Mouse (Mus musculus): ENCODE results near the gene Stox2. TPM values are rescaled to one million over a fixed set of nuclear protein-coding genes. Genes with fewer than 3 reads are reported as not detected.

Stox2 gene
- polyA plus RNA-seq, 1 experiment = 1.4 TPM

- no peaks in the 10 kb centered on the region for H3K36me3 ChIP-seq (ENCODE audit: control insufficient read depth, insufficient read depth, low read length)
- no peak overlapping the region for H3K27ac ChIP-seq (ENCODE audit: insufficient read depth, low read depth, low read length)
- no peak for TF ChIP-seq POLR2A (IDR thresholded peaks at IDR 0.05; ENCODE audit: low read depth, low read length)
- TF ChIP-seq CTCF (IDR thresholded peaks at IDR 0.05; ENCODE audit: extremely low read depth, insufficient read length, insufficient replicate concordance, low read depth, low read length) = no peak
- H3K4me3 ChIP-seq (ENCODE audit: low read depth, low read length) = no peak overlapping the region
- 60% methylated on average over 10 of the region's 10 CpGs for WGBS
- no peaks in the 10 kb centered on the region for H3K4me1 ChIP-seq (ENCODE audit: control insufficient read depth, insufficient read depth, insufficient read length, low read length)
- H3K27me3 ChIP-seq (ENCODE audit: control insufficient read depth, insufficient read depth, low read length) = no peaks in the 10 kb centered on the region
Observed at GRCm38 (mm10) chr8:47172848-47173247, 273.3 kb downstream of the Stox2 start.

GRCm38 (mm10) chr8:47160688-47161087, 285.5 kb downstream of the Stox2 start:
- TF ChIP-seq CTCF (IDR thresholded peaks at IDR 0.05; ENCODE audit: extremely low read depth, insufficient read length, insufficient replicate concordance, low read depth, low read length) = no peak
- TF ChIP-seq POLR2A (IDR thresholded peaks at IDR 0.05; ENCODE audit: low read depth, low read length) = no peak
- Histone ChIP-seq H3K4me1 (ENCODE audit: control insufficient read depth, insufficient read depth, insufficient read length, low read length) (no peaks in the 10 kb centered on the region), H3K4me3 (ENCODE audit: low read depth, low read length) (no peak overlapping the region), H3K27ac (ENCODE audit: insufficient read depth, low read depth, low read length) (no peak overlapping the region), H3K36me3 (ENCODE audit: control insufficient read depth, insufficient read depth, low read length) (no peaks in the 10 kb centered on the region), H3K27me3 (ENCODE audit: control insufficient read depth, insufficient read depth, low read length) (no peaks in the 10 kb centered on the region)
- 82% methylated on average over 3 of the region's 3 CpGs for WGBS

DNA sequence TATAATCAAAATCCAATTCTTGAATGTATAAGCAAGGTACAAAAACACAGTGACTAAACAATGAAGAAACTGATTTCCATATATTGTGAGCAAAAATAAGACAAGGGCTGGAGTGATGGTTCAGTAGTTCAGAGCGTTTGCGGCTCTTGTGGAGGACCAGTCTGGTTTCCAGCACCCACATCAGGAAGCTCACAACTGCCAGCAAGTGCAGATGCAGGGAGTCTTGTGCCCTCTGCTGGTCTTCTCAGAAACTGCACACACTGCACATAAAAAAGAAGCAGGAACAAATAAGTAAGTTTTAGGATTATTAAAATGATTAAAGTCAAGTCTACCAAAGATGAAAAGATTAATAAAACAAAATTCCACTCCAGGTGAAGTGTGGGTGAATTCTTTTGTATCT, 291.6 kb downstream of the Stox2 start:
- no peak overlapping the region for H3K4me3 ChIP-seq (ENCODE audit: low read depth, low read length)

DNA sequence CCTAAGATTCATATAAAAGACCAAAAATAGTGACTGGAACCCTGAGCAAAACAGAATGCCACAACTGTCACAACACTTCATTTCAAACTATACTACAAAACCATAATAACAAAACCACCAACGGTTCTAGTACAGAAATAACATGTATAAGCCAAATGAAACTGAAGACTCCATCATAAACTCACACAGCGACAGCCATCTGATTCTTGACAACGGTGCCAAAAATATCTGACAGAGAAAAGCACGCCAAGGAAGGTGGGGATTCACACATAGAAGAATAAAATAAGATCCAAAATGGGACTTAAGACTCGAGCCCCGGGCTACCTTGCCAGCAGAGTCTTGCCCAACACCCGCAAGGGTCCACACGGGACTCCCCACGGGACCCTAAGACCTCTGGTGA, 300.9 kb downstream of the Stox2 start:
- H3K4me1 ChIP-seq (ENCODE audit: control insufficient read depth, insufficient read depth, insufficient read length, low read length) = no peaks in the 10 kb centered on the region
- no peaks in the 10 kb centered on the region for H3K36me3 ChIP-seq (ENCODE audit: control insufficient read depth, insufficient read depth, low read length)
- H3K27ac ChIP-seq (ENCODE audit: insufficient read depth, low read depth, low read length) = no peak overlapping the region
- H3K4me3 ChIP-seq (ENCODE audit: low read depth, low read length) = no peak overlapping the region
- TF ChIP-seq CTCF (IDR thresholded peaks at IDR 0.05; ENCODE audit: extremely low read depth, insufficient read length, insufficient replicate concordance, low read depth, low read length) (no peak), POLR2A (IDR thresholded peaks at IDR 0.05; ENCODE audit: low read depth, low read length) (no peak)
- H3K27me3 ChIP-seq (ENCODE audit: control insufficient read depth, insufficient read depth, low read length) = no peaks in the 10 kb centered on the region
- WGBS = 91% methylated on average over 9 of the region's 9 CpGs

More for the DNA sequence above, 291.6 kb downstream of the Stox2 start:
- no peaks in the 10 kb centered on the region for H3K4me1 ChIP-seq (ENCODE audit: control insufficient read depth, insufficient read depth, insufficient read length, low read length)
- H3K27me3 ChIP-seq (ENCODE audit: control insufficient read depth, insufficient read depth, low read length) = no peaks in the 10 kb centered on the region
- H3K36me3 ChIP-seq (ENCODE audit: control insufficient read depth, insufficient read depth, low read length) = no peaks in the 10 kb centered on the region
- WGBS = 100% methylated on average over 2 of the region's 2 CpGs
- no peak for TF ChIP-seq CTCF (IDR thresholded peaks at IDR 0.05; ENCODE audit: extremely low read depth, insufficient read length, insufficient replicate concordance, low read depth, low read length)
- no peak for TF ChIP-seq POLR2A (IDR thresholded peaks at IDR 0.05; ENCODE audit: low read depth, low read length)
- no peak overlapping the region for H3K27ac ChIP-seq (ENCODE audit: insufficient read depth, low read depth, low read length)

- TF ChIP-seq POLR2A (IDR thresholded peaks at IDR 0.05; ENCODE audit: low read depth, low read length) = no peak
- no peak for TF ChIP-seq CTCF (IDR thresholded peaks at IDR 0.05; ENCODE audit: extremely low read depth, insufficient read length, insufficient replicate concordance, low read depth, low read length)
- 28% methylated on average over 5 of the region's 5 CpGs for WGBS
- Histone ChIP-seq H3K4me3 (ENCODE audit: low read depth, low read length) (no peak overlapping the region), H3K27ac (ENCODE audit: insufficient read depth, low read depth, low read length) (no peak overlapping the region), H3K36me3 (ENCODE audit: control insufficient read depth, insufficient read depth, low read length) (no peaks in the 10 kb centered on the region), H3K27me3 (ENCODE audit: control insufficient read depth, insufficient read depth, low read length) (no peaks in the 10 kb centered on the region), H3K4me1 (ENCODE audit: control insufficient read depth, insufficient read depth, insufficient read length, low read length) (no peaks in the 10 kb centered on the region)
Observed at GRCm38 (mm10) chr8:47136047-47136446, 310.1 kb downstream of the Stox2 start.

- Histone ChIP-seq H3K36me3 (ENCODE audit: control insufficient read depth, insufficient read depth, low read length) (no peaks in the 10 kb centered on the region), H3K4me1 (ENCODE audit: control insufficient read depth, insufficient read depth, insufficient read length, low read length) (no peaks in the 10 kb centered on the region), H3K27ac (ENCODE audit: insufficient read depth, low read depth, low read length) (no peak overlapping the region), H3K27me3 (ENCODE audit: control insufficient read depth, insufficient read depth, low read length) (no peaks in the 10 kb centered on the region), H3K4me3 (ENCODE audit: low read depth, low read length) (no peak overlapping the region)
- 8% methylated on average over 9 of the region's 9 CpGs for WGBS
- no peak for TF ChIP-seq POLR2A (IDR thresholded peaks at IDR 0.05; ENCODE audit: low read depth, low read length)
- TF ChIP-seq CTCF (IDR thresholded peaks at IDR 0.05; ENCODE audit: extremely low read depth, insufficient read length, insufficient replicate concordance, low read depth, low read length) = no peak
Observed at GRCm38 (mm10) chr8:47135586-47135985, 310.6 kb downstream of the Stox2 start.

DNA sequence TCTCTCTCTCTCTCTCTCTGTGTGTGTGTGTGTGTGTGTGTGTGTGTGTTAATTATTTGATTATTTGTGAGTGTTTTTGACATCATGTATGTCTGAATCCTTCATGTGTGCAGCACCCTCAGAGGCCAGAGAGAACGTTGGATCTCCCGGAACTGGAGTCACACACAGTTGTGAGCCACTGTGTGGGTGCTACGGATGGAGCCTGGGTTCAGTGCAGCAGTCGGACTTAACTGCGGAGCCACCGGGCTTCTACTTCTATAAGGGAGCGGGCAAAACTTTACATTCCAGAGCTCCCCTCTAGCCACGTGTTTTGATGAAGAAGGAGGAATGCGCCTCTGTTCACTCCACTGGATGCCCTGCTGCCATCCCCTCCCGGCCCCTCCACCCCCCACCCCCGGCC, 311.4 kb downstream of the Stox2 start:
- no peak overlapping the region for H3K27ac ChIP-seq (ENCODE audit: insufficient read depth, low read depth, low read length)
- no peaks in the 10 kb centered on the region for H3K27me3 ChIP-seq (ENCODE audit: control insufficient read depth, insufficient read depth, low read length)
- WGBS = 60% methylated on average over 11 of the region's 11 CpGs
- no peak overlapping the region for H3K4me3 ChIP-seq (ENCODE audit: low read depth, low read length)
- no peaks in the 10 kb centered on the region for H3K36me3 ChIP-seq (ENCODE audit: control insufficient read depth, insufficient read depth, low read length)
- no peak for TF ChIP-seq POLR2A (IDR thresholded peaks at IDR 0.05; ENCODE audit: low read depth, low read length)
- TF ChIP-seq CTCF (IDR thresholded peaks at IDR 0.05; ENCODE audit: extremely low read depth, insufficient read length, insufficient replicate concordance, low read depth, low read length) = no peak
- H3K4me1 ChIP-seq (ENCODE audit: control insufficient read depth, insufficient read depth, insufficient read length, low read length) = no peaks in the 10 kb centered on the region

DNA sequence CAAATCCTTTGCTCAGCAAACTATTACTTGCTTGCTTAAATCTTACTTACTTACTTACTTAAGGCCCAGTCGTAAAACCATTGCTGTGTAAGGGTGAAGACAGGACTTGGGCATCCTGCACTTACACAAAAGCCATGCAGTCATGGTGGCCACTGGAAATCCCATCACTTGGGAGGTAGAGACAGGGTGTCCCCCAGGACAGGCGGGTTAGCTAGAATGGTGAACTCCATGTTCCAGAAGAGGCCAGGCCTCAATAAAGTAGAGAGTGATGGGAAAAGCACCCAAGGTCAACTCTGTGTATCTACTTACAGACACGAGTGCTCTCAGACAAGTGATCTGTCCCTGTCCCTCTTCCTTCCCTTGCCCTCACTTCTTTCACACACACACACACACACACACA, 312.8 kb downstream of the Stox2 start:
- Histone ChIP-seq H3K4me1 (ENCODE audit: control insufficient read depth, insufficient read depth, insufficient read length, low read length) (no peaks in the 10 kb centered on the region), H3K4me3 (ENCODE audit: low read depth, low read length) (no peak overlapping the region), H3K27ac (ENCODE audit: insufficient read depth, low read depth, low read length) (no peak overlapping the region), H3K36me3 (ENCODE audit: control insufficient read depth, insufficient read depth, low read length) (no peaks in the 10 kb centered on the region), H3K27me3 (ENCODE audit: control insufficient read depth, insufficient read depth, low read length) (no peaks in the 10 kb centered on the region)
- no peak for TF ChIP-seq CTCF (IDR thresholded peaks at IDR 0.05; ENCODE audit: extremely low read depth, insufficient read length, insufficient replicate concordance, low read depth, low read length)
- TF ChIP-seq POLR2A (IDR thresholded peaks at IDR 0.05; ENCODE audit: low read depth, low read length) = no peak
- 78% methylated on average over 3 of the region's 3 CpGs for WGBS

Other genes starting within 250 kb of the Stox2 start
- 6.0 and 12.4 TPM in 2 replicates for gene Trappc11, start 87.1 kb upstream of the Stox2 start, polyA plus RNA-seq (2012; rRNA removed)
- gene Rwdd4a, start 87.3 kb upstream of the Stox2 start, polyA plus RNA-seq (2012; rRNA removed) = 10.7 and 12.6 TPM in 2 replicates
- gene Ing2, start 229.2 kb upstream of the Stox2 start, polyA plus RNA-seq (2012; rRNA removed) = 0.67 and 1.6 TPM in 2 replicates

Measured in small intestine, adult 2 months (tissue).